Mouse (Mus musculus) splenic B cell, adult 2 months (primary cell): ENCODE measurements around the gene Nsmce4a.
"Not testable (repeated sequence)": the region's sequence is repeated elsewhere in the genome, so short reads cannot be mapped to it uniquely, and the experiment has no call there.

ENCODE experiments used
- DNase-seq: peaks from one replicate; pipeline ENCODE4 v3.0.0-alpha.2; 2011; ENCODE audit warnings: low read depth, low spot score
- H3K27me3 ChIP-seq: 2 replicates; pipeline ENCODE4 v1.6.1; 2012; ENCODE audit warnings: mild to moderate bottlenecking, low read length, moderate library complexity, mixed read lengths; ENCODE audit not compliant: control insufficient read depth, poor library complexity, insufficient read depth, severe bottlenecking
- H3K36me3 ChIP-seq: 2 replicates; pipeline ENCODE4 v1.6.1; 2012; ENCODE audit warnings: mild to moderate bottlenecking, low read length, moderate library complexity, mixed read lengths; ENCODE audit not compliant: control insufficient read depth, poor library complexity, insufficient read depth, severe bottlenecking

Gene Nsmce4a

DNA sequence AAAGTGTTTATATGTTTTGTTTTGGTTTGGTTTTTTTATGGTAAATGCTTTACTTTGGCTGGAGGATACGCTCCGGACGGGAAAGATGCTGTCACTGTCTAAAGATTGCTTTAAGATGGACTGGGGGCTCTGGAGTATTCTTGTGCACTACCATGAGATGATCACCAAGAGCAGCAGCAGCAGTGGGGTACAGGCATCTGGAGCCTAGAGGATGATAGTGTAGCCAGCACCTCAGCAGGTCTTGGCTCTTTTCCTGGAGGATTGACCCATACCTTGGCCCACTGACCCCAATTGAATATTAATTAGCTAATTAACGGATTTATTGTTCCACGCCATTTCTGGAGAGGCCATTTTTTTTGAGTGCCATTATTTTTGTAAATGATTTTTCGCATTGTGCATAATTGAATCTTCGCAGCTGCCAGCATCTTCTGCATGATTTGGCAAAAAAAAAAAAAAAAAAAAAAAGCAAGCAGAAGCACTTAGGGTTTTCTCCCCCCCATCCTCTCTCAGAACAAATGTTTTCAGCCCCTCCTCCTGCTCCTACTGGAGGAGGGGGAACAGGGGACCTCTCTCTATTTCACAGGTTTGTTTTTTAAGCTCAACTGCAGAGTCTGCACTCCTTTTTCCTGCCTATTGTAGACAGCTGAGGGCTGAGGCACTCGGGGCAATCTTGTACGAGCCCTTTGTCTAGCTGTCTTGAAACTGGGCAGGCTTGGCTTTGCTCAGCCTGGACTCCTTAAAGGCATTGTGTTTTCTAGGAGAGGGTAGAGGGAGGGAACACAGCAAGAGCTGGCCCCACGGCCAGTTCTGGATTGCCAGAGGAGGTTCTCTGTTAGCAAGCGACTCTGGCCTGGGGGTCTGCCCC is 20.7 kb upstream of the Nsmce4a start:
- DNase-seq = not testable (repeated sequence)

DNA sequence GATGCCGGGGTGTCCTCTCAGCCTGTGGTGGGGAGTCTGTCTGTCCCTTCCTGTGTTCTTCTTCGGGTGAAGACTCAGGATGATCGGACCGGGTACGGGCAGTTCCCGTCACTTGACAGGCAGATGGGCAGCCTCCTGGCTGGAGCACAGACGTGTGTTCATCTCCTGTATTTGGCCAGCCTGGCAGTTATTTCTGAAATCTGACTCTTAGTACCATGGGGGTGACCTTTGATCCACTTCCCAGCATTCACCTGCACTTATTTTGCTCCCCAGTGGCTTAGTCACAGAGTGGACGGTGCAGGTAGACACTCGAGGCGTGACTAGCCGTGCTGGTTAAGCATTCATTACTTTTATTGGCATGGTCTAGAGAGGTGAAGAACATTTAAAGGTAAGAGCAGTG is 20.1 kb upstream of the Nsmce4a start:
- H3K27me3 ChIP-seq, H3K36me3 ChIP-seq, DNase-seq: not testable (repeated sequence)

More for the DNA sequence above, 20.7 kb upstream of the Nsmce4a start:
- not testable (repeated sequence) for H3K27me3 ChIP-seq, H3K36me3 ChIP-seq

DNA sequence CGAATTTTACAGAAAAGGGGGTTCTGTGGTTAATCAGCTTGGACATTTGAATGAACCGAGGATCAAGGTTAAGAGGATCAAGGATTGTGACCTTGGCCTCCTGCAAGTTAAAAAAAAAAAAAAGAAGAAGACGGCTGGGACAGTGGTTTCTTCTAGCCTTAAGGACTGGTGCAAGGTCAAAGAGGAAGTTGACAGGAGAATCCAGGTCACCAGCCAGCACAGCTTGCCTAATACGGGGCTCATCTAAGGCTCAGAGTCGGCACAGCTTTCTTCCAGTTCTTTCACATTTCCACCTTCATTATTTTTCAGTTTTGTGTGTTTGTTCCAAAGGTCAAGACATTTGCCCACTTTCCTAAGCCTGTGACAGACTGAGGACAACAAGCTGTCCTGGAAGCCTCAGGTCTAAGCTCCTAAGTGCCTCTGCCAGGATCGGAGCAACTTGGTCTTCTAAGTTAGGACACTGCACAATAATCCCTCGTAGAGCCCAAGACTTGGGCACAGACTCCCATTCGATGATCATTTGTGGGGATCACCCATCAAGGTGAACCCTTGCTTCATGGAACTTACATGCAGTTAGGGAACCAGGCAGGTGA is 18.0 kb upstream of the Nsmce4a start:
- DNase-seq = no peak
- no peaks in the 10 kb centered on the region for H3K27me3 ChIP-seq
- no peaks in the 10 kb centered on the region for H3K36me3 ChIP-seq

DNA sequence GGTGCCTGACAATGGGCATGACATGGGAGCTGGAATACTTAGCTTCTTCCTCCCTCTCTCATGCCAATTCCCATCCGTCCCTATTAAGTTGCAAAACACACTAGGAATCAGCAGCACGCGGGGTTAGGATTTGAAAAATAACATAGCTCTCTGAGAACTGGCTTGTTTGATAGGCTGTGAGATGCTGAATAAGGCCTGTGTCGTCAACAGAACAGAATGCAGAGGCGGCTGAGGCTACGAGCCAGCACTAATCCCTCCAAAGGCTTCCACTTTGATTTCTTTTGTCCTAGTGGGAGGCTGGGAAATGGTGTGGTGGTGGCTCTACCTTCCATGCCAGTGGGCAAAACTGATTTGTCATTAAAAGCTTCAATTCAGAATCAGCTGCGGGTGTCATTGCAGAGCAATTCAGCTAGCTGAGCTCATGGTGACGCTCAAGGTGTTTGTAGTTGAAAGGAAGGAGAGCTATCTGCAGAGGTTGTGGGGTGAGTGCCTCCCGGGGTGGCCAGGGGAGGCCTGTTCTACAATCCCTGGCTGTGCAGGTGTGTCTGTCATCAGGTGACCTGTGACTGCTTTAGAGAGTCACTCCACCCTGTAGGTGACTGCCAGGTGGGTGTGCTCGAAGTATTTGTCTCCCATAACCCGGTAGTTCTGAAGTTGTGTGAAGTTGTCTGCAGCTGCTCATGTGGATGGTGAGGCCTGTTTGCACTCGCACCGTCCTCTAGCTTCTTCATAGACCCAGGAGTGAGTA is 17.3 kb upstream of the Nsmce4a start:
- H3K27me3 ChIP-seq = no peaks in the 10 kb centered on the region
- no peaks in the 10 kb centered on the region for H3K36me3 ChIP-seq
- DNase-seq = no peak

DNA sequence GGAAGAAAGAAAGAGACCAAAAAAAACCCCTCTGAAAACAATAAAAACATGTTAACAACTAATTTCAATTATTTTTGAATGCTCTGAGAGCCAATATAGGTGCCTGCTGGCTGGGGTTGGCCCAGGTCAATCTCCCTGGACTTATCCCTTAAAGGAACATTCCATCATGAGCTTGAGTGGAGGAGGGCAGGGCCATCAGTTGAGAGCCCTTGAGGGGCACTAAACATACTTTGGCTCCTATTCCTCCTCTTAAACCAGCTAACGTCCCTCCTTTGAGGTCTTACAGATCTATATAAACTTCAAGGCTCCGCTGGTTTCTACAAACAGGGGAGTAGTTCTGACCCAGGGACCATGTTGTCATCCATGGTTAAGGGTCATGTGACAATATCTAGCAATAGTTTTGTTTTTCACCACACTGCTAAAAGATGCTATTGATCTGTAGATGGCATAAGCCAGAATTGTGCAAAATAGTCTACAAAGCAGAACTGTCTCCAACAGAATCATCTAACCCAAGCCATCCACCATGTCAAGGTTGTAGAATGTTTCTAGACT is 13.7 kb upstream of the Nsmce4a start:
- Histone ChIP-seq H3K27me3 (no peaks in the 10 kb centered on the region; the same call in 1 of the 2 replicates), H3K36me3 (no peaks in the 10 kb centered on the region)
- DNase-seq = no peak

DNA sequence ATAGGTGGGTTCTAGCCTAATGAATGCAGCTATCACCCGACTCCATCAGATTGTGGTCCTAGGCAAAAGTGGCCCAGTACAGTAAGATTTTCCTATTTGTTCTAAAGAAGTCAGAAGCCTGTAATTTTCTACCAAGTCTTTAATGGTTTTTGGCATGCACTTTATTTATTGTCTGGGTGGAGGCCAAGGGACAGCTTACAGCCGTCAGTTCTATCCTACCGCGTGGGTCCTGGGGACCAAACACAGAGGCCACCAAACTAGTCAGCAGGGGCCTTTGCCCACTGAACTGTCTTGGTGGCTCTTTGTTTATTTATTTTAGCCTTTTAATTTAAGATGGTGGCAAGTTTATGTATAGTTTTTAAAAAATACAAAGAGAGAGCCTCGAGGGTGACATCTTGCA is 5.7 kb upstream of the Nsmce4a start:
- Histone ChIP-seq H3K27me3 (no peaks in the 10 kb centered on the region), H3K36me3 (no peaks in the 10 kb centered on the region)
- DNase-seq = no peak

DNA sequence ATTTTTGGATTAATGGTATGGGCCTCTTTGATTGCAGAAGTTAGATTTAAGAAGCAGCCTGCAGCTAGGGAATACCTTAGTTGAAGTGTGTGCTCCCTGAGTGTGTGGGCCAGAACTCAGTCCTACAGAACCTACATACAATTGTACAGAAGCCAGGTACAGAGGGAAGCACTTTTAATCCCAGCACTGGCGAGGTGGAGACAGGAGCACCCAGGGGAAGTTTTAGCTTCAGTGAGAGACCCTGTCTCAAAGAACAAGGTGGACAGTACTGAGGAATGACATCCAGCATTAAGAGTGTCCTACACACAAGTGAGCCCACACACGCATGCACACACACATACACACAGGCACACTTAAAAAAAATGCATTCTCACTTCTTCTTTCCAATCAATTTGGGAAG is 5.1 kb upstream of the Nsmce4a start:
- Histone ChIP-seq H3K36me3 (no peaks in the 10 kb centered on the region), H3K27me3 (no peaks in the 10 kb centered on the region)
- DNase-seq = no peak

DNA sequence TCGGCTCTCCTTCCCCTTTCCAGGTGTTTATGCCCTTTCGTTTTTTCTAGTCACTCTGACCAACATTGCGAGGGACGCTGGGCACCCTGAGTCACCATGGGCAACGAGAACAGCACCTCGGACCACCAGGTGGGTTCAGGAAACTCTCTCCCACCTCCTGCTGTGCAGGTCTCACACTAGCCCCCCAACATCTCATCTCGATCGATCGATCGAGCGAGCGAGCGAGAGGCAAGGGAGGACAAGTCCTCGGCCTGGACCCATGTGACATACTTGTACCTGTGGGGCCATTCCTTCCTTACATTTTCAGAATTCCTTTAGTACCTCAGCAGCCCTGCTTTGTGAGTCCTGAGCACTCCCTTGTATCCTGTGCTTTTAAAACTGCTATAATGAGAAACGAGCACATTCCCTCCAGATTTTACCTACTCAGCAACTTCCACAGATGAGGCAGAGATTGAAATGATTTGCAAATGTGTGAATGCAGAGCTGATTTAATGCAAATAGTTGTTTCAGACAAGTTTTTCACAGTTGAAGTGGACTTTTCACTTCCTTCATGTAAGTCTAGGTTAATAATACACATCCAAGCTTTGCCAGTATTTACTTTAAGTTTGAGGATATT is 4.6 kb upstream of the Nsmce4a start, which contains the start of gene Tacc2:
Gene Tacc2, plus strand, starts transcription at position 51 of the 616 bp plus-strand sequence.
- Histone ChIP-seq H3K36me3 (no peaks in the 10 kb centered on the region), H3K27me3 (no peaks in the 10 kb centered on the region)
- DNase-seq = no peak

DNA sequence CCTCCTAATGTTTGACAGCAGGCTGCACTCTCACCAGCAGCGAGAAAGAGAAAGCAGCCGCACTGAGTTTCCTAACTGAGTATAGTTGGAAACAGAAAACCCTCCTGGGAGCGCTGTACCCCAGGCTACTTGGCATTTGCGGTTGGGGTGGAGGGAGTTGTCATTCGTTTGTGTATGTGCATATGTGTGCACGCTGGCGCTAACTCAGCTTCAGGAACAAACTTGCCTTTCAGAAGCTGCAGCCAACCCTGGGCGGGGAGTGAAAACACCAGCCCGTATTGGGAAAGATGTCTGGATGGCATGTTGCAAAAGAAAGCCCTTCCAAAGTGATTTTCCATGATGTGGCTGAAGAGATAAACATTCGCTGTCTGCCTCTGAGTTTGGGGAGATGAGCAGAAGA is 4.1 kb upstream of the Nsmce4a start:
- Histone ChIP-seq H3K27me3 (no peaks in the 10 kb centered on the region), H3K36me3 (no peaks in the 10 kb centered on the region)
- no peak for DNase-seq

DNA sequence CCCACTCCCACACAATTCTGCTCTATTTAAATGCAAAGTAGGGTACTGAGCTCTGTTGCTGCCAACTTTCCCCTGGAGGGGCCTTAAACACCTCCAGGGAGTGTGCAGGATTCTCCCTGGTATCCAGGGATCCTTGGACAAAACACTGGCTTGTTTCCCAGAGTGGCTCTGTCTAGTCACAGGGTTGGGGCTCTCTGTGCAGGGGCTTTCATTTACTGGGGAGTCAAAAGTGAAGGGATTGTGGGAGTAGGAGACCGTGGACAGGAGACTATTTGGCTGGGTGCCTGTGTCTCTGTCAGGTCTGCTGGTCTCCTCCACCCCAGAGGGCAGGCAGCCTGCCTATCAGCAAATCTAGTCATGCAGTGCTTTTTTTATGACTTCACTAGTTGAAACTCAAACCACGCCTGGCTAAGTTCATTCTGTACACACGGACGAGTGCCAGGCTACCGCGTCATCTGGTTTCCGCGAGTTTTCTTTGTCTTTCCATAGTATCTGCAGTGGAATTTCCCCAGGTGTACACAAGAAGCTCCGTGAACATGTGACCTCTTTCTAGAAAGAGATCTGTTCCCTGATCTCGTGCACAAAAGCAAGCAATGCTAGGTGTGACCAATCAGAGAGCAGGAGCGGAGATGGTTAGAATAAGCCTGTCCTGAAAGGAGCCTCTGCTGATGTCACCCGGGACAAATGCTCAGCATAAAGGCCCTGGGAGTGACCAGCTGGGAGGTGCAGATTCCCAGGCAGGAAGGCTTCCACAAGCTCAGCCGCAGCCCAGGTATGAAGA is 1.5 kb upstream of the Nsmce4a start:
- no peaks in the 10 kb centered on the region for H3K36me3 ChIP-seq
- H3K27me3 ChIP-seq = no peaks in the 10 kb centered on the region
- DNase-seq = no peak

DNA sequence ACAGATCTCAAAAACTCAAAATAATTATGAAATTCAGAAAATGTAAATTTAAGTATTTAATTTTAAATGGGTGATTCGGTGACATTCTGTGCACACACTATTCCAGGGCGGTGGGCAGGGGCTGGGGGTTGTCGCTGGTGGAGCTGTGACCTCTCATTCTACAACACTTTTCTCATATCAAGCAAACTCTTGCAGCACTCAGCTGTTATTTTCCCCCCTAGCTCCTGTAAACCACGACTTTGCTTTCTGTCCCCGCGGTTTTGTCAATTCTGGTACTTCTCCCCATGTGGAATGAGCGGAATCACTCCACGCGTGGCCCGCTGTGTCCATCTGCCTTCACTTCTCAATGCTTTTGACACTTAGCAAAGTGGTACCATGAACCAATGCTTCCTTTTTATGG is 828 bp upstream of the Nsmce4a start:
- H3K36me3 ChIP-seq = no peaks in the 10 kb centered on the region
- no peak for DNase-seq
- no peaks in the 10 kb centered on the region for H3K27me3 ChIP-seq

DNA sequence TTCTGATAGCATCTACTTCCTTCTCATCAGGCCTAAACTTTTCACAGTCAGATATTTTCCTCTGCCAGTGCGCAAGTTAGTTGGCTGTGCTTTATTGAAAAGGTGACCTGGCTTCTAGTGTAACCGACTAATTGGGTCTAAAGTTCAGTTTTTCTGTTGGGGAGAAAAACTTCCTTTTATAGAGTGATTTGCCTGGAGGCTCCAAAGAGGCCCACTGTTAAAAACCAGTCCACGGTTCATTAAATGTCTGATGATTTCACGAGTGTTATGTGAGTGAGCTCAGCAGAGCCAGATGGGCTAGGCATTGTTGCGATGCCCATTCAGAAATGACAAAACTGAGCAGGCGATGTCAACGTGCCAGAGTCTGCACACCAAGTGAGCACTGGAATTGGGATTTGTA is 2.4 kb downstream of the Nsmce4a start:
- no peak for DNase-seq
- H3K27me3 ChIP-seq = no peaks in the 10 kb centered on the region
- no peaks in the 10 kb centered on the region for H3K36me3 ChIP-seq

DNA sequence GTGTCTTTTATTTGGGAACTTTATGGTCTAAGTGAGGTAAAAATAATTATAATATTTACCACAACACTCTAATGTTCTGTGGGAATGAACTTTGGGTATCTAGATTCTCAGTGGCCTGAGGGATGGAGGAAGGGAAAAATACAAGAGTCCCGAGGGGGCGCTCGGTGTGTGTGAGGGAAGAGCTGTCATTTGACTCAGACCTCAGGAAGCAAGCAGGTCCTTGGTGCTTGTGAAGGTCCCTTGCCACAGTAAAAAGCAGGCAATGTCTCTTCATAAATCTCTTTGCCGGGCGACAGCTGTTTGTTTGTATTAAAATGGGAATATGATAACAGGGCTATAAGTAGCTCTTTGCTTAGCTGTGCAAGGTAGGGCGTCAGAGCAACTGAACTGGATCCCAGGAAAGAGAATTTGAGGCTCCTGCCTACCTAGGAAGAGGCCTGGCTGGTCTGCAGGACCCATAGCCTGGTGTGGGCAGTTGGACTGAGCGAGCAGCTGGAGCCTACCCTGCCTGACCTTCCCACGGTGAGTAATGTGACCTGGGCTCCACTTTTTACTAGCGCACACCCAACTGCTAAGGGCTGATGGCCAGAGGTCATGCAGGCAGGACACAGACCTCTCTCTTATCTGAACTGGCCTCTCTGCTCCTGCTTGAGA is 4.0 kb downstream of the Nsmce4a start:
- H3K27me3 ChIP-seq = no peaks in the 10 kb centered on the region
- H3K36me3 ChIP-seq = no peaks in the 10 kb centered on the region
- DNase-seq = no peak
